Mouse (Mus musculus) MEL (cell line): ENCODE results near the gene Pacs1. TPM values are rescaled to one million over a fixed set of nuclear protein-coding genes. Genes with fewer than 3 reads are reported as not detected.
A peak's percentile ranks its signal among the peaks of the same experiment; 100 is the strongest.

Experiments
- DNase-seq: peaks from one replicate; pipeline ENCODE4 v3.0.0; 2011; ENCODE audit warnings: low read depth, low spot score
- H3K27ac ChIP-seq: 2 replicates; pipeline ENCODE4 v1.5.1; 2012; ENCODE audit warnings: low read depth, mild to moderate bottlenecking, control low read depth, low read length, moderate library complexity; ENCODE audit not compliant: control insufficient read depth
- H3K27me3 ChIP-seq, 2 experiments: fragments of 150-350 bp in 1 of 2; sonication (generic) in 1 of 2; 2 replicates each; pipeline ENCODE4 v1.6.1; 2012; ENCODE audit warnings: low read length in 2 of 2, mild to moderate bottlenecking in 2 of 2, improper control_type of control experiment in 1 of 2, moderate library complexity in 1 of 2; ENCODE audit not compliant: insufficient read depth in 2 of 2, control insufficient read depth in 1 of 2
- H3K36me3 ChIP-seq, 2 experiments: 2 replicates each; pipeline ENCODE4 v1.6.1; 2012 to 2014; ENCODE audit warnings: low read length in 2 of 2, improper control_type of control experiment in 1 of 2, inconsistent platforms in 1 of 2, mild to moderate bottlenecking in 1 of 2; ENCODE audit not compliant: insufficient read depth in 2 of 2, control insufficient read depth in 1 of 2
- H3K4me1 ChIP-seq, 2 experiments: fragments of 150-350 bp in 1 of 2; sonication (generic) in 1 of 2; 2 replicates each; pipeline ENCODE4 v1.6.1; 2012; ENCODE audit warnings: low read length in 2 of 2, improper control_type of control experiment in 1 of 2, mild to moderate bottlenecking in 1 of 2; ENCODE audit not compliant: insufficient read depth in 2 of 2, control insufficient read depth in 1 of 2
- H3K4me3 ChIP-seq, 2 experiments: fragments of 150-350 bp in 1 of 2; sonication (generic) in 1 of 2; 2 replicates each; pipeline ENCODE4 v1.5.1; 2012; ENCODE audit warnings: low read depth in 2 of 2, low read length in 2 of 2, mild to moderate bottlenecking in 2 of 2, moderate library complexity in 2 of 2, control low read depth in 1 of 2, improper control_type of control experiment in 1 of 2; ENCODE audit not compliant: control insufficient read depth in 1 of 2, insufficient read depth in 1 of 2
- H3K79me2 ChIP-seq: 2 replicates; pipeline ENCODE4 v1.6.1; 2012; ENCODE audit warnings: mild to moderate bottlenecking, low read length, moderate library complexity; ENCODE audit not compliant: control insufficient read depth, poor library complexity, insufficient read depth
- H3K9ac ChIP-seq: 2 replicates; pipeline ENCODE4 v1.6.1; 2012; ENCODE audit warnings: low read depth, mild to moderate bottlenecking, control low read depth, low read length, moderate library complexity; ENCODE audit not compliant: control insufficient read depth, poor library complexity, severe bottlenecking
- H3K9me3 ChIP-seq: fragments of 150-350 bp; sonication (generic); replicated peaks from 2 replicates; pipeline ENCODE4 v1.6.1; 2012; ENCODE audit warnings: mild to moderate bottlenecking, low read length, improper control_type of control experiment, moderate library complexity; ENCODE audit not compliant: insufficient read depth
- CTCF ChIP-seq, 3 experiments: IDR thresholded peaks in 2 of 3; conservative IDR thresholded peaks in 1 of 3; 2 replicates each; pipeline ENCODE4 v1.5.1; 2011 to 2012; ENCODE audit warnings: low read length in 3 of 3, low read depth in 2 of 3, mild to moderate bottlenecking in 2 of 3, improper control_type of control experiment in 1 of 3, inconsistent platforms in 1 of 3, mixed read lengths in 1 of 3, moderate library complexity in 1 of 3; ENCODE audit not compliant: control insufficient read depth in 1 of 3, insufficient read depth in 1 of 3, poor library complexity in 1 of 3, severe bottlenecking in 1 of 3
- EP300 ChIP-seq, 2 experiments: IDR thresholded peaks; 2 replicates each; pipeline ENCODE4 v1.6.1; 2011; ENCODE audit warnings: improper control_type of control experiment in 2 of 2, low read length in 2 of 2, low read depth in 1 of 2, mild to moderate bottlenecking in 1 of 2
- GATA1 ChIP-seq: IDR thresholded peaks from 2 replicates; pipeline ENCODE4 v1.6.1; 2011; ENCODE audit warnings: low read depth, low read length, improper control_type of control experiment
- HCFC1 ChIP-seq: IDR thresholded peaks from 2 replicates; pipeline ENCODE4 v1.6.1; 2012; ENCODE audit warnings: low read depth, mild to moderate bottlenecking, inconsistent platforms, low read length, improper control_type of control experiment, moderate library complexity
- JUND ChIP-seq: IDR thresholded peaks from 2 replicates; pipeline ENCODE4 v1.6.1; 2011; ENCODE audit warnings: low read depth, mild to moderate bottlenecking, improper control_type of control experiment, low read length
- MAZ ChIP-seq: IDR thresholded peaks from 2 replicates; pipeline ENCODE4 v1.6.1; 2012; ENCODE audit warnings: low read depth, mild to moderate bottlenecking, inconsistent platforms, low read length, improper control_type of control experiment
- MXI1 ChIP-seq: IDR thresholded peaks from 2 replicates; pipeline ENCODE4 v1.6.1; 2011; ENCODE audit warnings: mild to moderate bottlenecking, low read depth, low read length, improper control_type of control experiment
- MYB ChIP-seq: IDR thresholded peaks from 2 replicates; pipeline ENCODE4 v1.6.1; 2011; ENCODE audit warnings: mild to moderate bottlenecking, low read depth, low read length, improper control_type of control experiment
- MYC ChIP-seq: IDR thresholded peaks from 2 replicates; pipeline ENCODE4 v1.6.1; 2011; ENCODE audit warnings: low read depth, mild to moderate bottlenecking, low read length, improper control_type of control experiment, moderate library complexity
- NELFE ChIP-seq: IDR thresholded peaks from 2 replicates; pipeline ENCODE4 v1.6.1; 2011; ENCODE audit warnings: low read depth, low read length, improper control_type of control experiment
- POLR2AphosphoS2 ChIP-seq: IDR thresholded peaks from 2 replicates; pipeline ENCODE4 v1.6.1; 2011; ENCODE audit warnings: low read length, improper control_type of control experiment
- RAD21 ChIP-seq: IDR thresholded peaks from 2 replicates; pipeline ENCODE4 v1.6.1; 2011; ENCODE audit warnings: mild to moderate bottlenecking, low read depth, low read length, improper control_type of control experiment
- RCOR1 ChIP-seq: IDR thresholded peaks from 2 replicates; pipeline ENCODE4 v1.6.1; 2012; ENCODE audit warnings: low read depth, mild to moderate bottlenecking, inconsistent platforms, low read length, improper control_type of control experiment
- SIN3A ChIP-seq: IDR thresholded peaks from 2 replicates; pipeline ENCODE4 v1.6.1; 2012; ENCODE audit warnings: low read length, improper control_type of control experiment, inconsistent platforms
- TBP ChIP-seq: IDR thresholded peaks from 2 replicates; pipeline ENCODE4 v1.8.0; 2011; ENCODE audit warnings: low read depth, low read length, improper control_type of control experiment
- UBTF ChIP-seq: IDR thresholded peaks from 2 replicates; pipeline ENCODE4 v1.6.1; 2012; ENCODE audit warnings: low read depth, mild to moderate bottlenecking, inconsistent platforms, low read length, improper control_type of control experiment, moderate library complexity, borderline replicate concordance; ENCODE audit not compliant: insufficient read depth
- USF2 ChIP-seq, 2 experiments: IDR thresholded peaks; 2 replicates each; pipeline ENCODE4 v1.6.1; 2011 to 2012; ENCODE audit warnings: improper control_type of control experiment in 2 of 2, low read length in 2 of 2, borderline replicate concordance in 1 of 2, inconsistent platforms in 1 of 2, low read depth in 1 of 2, mild to moderate bottlenecking in 1 of 2; ENCODE audit not compliant: insufficient read depth in 1 of 2
- ZKSCAN1 ChIP-seq: IDR thresholded peaks from 2 replicates; pipeline ENCODE4 v1.6.1; 2012; ENCODE audit warnings: low read depth, mild to moderate bottlenecking, inconsistent platforms, low read length, improper control_type of control experiment, moderate library complexity
- ZMIZ1 ChIP-seq: IDR thresholded peaks from 2 replicates; pipeline ENCODE4 v1.6.1; 2012; ENCODE audit warnings: low read depth, mild to moderate bottlenecking, inconsistent platforms, low read length, improper control_type of control experiment, moderate library complexity
- ZNF384 ChIP-seq: IDR thresholded peaks from 2 replicates; pipeline ENCODE4 v1.6.1; 2012; ENCODE audit warnings: low read depth, mild to moderate bottlenecking, inconsistent platforms, low read length, improper control_type of control experiment
- polyA plus RNA-seq, 2 experiments: library from polyadenylated mRNA; stranded (reverse) in 1 of 2; unstranded in 1 of 2; fragments of >175 nt in 1 of 2; fragments of >200 nt in 1 of 2; gene quantifications; 2 replicates each; pipeline versions ENCODE4 v1.2.1 to v1.2.4; 2012; ENCODE audit warnings: low replicate concordance in 2 of 2, low read depth in 1 of 2; ENCODE audit not compliant: insufficient read length in 2 of 2, insufficient read depth in 1 of 2, missing spikeins in 1 of 2
- total RNA-seq: library from RNA; depleted of rRNA; stranded (reverse); fragments of 300-350 nt; gene quantifications from 2 replicates; pipeline ENCODE4 v1.2.3, GENCODE M21; 2012

Gene Pacs1
- total and polyA plus RNA-seq, 3 experiments: 5.7 to 19.9 TPM; not detected in 1

DNA sequence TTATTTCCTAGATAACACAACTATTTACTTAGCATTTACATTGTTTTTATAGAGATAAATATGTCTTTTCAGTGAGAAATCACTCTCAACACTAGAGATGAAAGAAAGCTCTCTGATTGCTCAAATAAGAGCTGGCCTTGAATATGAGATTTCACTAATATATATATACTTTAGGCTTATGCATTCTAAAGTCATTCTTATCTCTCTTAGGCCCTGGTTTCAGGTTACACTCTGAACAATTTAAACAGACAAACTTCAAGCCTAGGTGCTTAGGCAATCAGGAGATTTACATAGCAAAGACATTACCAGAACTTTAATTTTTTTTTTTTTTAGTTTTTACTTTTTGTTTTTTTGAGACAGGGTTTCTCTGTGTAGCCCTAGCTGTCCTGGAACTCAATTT lies 80.5 kb downstream of the Pacs1 start:
- H3K79me2 ChIP-seq: no peaks in the 10 kb centered on the region
- H3K9me3 ChIP-seq: no peaks in the 10 kb centered on the region
- H3K9ac ChIP-seq: no peak overlapping the region
- H3K4me3 ChIP-seq: no peak overlapping the region
- H3K27me3 ChIP-seq: no peaks in the 10 kb centered on the region
- no peaks in the 10 kb centered on the region; a peak in 1 of 4 replicates for H3K36me3 ChIP-seq
- DNase-seq: no peak
- TF ChIP-seq RCOR1 (no peak), GATA1 (peak; percentile 69)
- H3K27ac ChIP-seq: no peak overlapping the region
- H3K4me1 ChIP-seq: no peaks in the 10 kb centered on the region; a peak in 1 of 4 replicates

DNA sequence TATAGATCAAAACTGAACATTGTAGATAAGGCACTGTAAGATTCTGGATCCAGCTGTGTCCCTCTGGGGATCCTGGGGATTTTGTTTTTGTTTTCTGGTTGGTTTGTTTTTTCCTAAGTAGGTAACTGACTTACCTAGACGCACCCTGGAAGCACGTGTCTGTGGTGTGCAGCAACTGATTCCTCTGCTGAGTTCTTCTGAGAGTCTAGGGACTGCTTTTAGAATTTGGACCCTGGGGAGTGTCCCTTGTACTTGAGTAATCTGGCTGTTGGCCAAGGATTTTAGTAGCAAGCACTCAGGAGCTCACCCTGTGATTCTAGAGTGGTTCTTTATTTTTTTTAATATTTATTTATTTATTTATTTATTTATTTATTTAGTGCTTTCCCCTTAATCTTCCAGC lies 85.5 kb downstream of the Pacs1 start:
- Histone ChIP-seq H3K27ac (no peak overlapping the region), H3K36me3 (no peaks in the 10 kb centered on the region), H3K4me1 (peaks cover 0 to 2% of the 10 kb centered on the region in 2 experiments), H3K79me2 (no peaks in the 10 kb centered on the region), H3K27me3 (no peaks in the 10 kb centered on the region), H3K9ac (no peak overlapping the region), H3K9me3 (no peaks in the 10 kb centered on the region), H3K4me3 (no peak overlapping the region)
- no peak for TF ChIP-seq MYC
- DNase-seq: no peak

- peaks cover 2 to 7% of the 10 kb centered on the region in 2 experiments for H3K4me1 ChIP-seq
- no peaks in the 10 kb centered on the region for H3K79me2 ChIP-seq
- TF ChIP-seq MXI1 (no peak), RAD21 (no peak), EP300 (IDR thresholded peaks at IDR 0.05; ENCODE audit: low read depth in 1 of 2, low read length in 2 of 2) (peak; percentile 24 to 28; a peak in 1 of 4 replicates), ZNF384 (peak; percentile 52; the same call in 1 of the 2 replicates), TBP (peak; percentile 89), SIN3A (no peak)
- TF ChIP-seq, all 39 proteins: peak for 3
- H3K36me3 ChIP-seq: peaks cover 0 to 6% of the 10 kb centered on the region in 2 experiments; a peak in 2 of 4 replicates
- H3K4me3 ChIP-seq: no peak overlapping the region
- H3K9me3 ChIP-seq: no peaks in the 10 kb centered on the region
- no peaks in the 10 kb centered on the region for H3K27me3 ChIP-seq
- no peak overlapping the region for H3K27ac ChIP-seq
- peak; percentile 55 for DNase-seq
- no peak overlapping the region for H3K9ac ChIP-seq
These were observed 91.0 kb downstream of the Pacs1 start for GRCm38 (mm10) chr19:5181926-5182325.

DNA sequence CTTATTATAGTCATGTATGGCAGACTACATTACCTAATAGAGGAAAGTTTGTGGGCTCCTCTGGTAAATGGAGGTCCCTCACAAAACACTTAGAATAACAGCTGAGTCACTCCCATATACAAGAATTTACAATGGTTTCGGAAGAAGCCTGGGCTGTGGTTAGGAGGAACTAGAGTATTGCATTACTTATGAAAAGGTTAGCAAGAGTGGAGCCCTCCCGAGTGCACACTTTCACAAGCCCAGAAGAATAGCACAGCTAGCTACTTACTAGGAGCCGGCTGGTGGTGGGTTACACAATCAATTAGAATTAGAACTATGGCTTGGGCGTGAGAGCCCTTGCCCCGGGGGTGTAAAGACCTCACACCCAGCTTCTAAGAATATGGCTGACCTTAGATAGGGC lies 94.3 kb downstream of the Pacs1 start:
- Histone ChIP-seq H3K27ac (no peak overlapping the region; the same call in 1 of the 2 replicates), H3K36me3 (peaks cover 0 to 6% of the 10 kb centered on the region in 2 experiments; a peak in 2 of 4 replicates), H3K9me3 (no peaks in the 10 kb centered on the region), H3K4me1 (peaks cover 2 to 7% of the 10 kb centered on the region in 2 experiments), H3K4me3 (no peak overlapping the region), H3K79me2 (no peaks in the 10 kb centered on the region), H3K27me3 (no peaks in the 10 kb centered on the region), H3K9ac (no peak overlapping the region)
- TF ChIP-seq ZMIZ1 (no peak), CTCF (IDR thresholded peaks at IDR 0.05 in 2 of 3, conservative IDR thresholded peaks at IDR 0.05 in 1 of 3; ENCODE audit: control insufficient read depth in 1 of 3, insufficient read depth in 1 of 3, low read depth in 2 of 3, low read length in 3 of 3, poor library complexity in 1 of 3, severe bottlenecking in 1 of 3) (no peak), HCFC1 (no peak), MAZ (no peak), MYB (no peak), ZKSCAN1 (no peak), POLR2AphosphoS2 (no peak), JUND (no peak), USF2 (IDR thresholded peaks at IDR 0.05; ENCODE audit: borderline replicate concordance in 1 of 2, insufficient read depth in 1 of 2, low read depth in 1 of 2, low read length in 2 of 2) (no peak), UBTF (no peak), NELFE (no peak), GATA1 (no peak)
- peak; percentile 53 for DNase-seq
